Mouse (Mus musculus): ENCODE results near the gene Smad1.

Smad1 gene

DNA sequence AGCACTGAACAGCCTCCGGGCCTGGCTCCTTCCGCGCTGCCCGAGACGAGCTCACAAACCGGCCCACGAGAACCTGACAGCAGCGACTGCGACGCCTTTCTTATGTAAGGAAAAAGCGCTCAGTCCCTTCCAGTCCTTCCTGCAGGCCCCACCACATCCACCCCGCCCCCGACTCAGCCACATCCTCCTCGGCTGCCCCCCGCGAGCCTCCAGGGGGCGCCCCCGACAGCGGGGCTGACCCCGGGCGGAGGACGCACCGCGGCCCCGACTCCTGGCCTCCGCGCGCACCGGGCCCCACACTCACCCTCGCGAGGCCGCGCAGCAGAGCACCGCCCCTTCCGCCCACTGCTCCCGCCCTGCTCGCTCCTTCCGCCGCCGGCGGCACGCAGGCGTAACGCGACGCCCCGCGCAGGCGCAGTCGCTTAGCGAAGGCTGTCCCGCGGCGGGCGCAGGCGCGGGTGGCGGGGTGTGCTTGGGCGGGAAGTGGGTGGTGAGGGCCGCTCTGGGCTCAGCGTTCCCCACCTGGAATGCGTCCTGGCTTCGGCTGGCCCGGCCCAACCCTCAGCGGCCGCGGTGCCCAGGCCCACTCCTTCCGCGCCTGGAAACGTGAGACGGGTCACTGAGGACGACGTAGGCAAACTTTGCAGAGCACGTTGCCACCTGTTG is 104.6 kb downstream of the Smad1 start, which contains the start of gene Mmaa:
Gene Mmaa, minus strand, starts transcription at position 328 of the 666 bp plus-strand sequence.
- peak; percentile 97 to 98 for DNase-seq

DNA sequence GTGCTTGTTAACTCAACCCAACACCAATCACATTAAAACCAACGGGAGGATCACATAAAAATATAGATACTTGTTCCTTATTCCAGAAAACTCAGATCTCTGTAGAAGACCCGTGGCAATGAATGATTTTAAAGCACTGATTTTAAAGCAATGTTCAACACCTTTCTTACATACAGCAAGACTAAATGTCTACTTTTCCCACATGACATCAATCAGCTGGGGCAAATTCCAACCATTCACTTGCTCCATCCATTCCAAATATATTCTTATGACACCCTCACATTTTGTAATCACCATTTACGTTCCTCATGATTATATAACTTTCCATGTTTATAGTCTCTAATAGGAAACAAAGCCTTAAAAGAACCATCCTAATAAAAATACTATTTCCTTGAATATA is 105.5 kb downstream of the Smad1 start:
- no peak for DNase-seq

DNA sequence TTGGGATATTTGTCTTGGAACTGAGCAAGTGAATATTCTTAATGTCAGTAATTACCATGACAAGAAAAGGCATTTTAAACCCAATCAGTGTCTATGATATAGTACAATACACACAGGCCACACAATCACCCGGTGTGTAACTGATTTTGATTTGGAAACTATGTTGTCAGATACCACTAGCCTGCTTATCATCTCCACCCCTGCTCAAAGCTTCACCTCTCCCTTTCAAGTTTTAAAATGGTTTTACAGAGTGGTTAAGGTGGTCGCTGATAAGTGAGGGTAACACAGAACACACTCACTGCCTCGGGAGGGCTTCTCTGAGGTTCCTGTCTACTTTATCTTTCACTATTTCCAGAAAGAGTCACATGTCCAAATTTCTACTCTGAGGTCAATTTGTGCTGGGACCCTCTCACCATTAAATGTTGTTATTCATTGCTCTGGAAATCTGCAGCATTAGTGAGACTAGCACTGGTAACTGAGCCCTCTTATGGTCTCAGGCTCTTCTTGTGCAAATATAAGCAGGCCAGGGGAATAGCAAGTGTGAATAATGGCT is 106.5 kb downstream of the Smad1 start:
- no peak for DNase-seq

DNA sequence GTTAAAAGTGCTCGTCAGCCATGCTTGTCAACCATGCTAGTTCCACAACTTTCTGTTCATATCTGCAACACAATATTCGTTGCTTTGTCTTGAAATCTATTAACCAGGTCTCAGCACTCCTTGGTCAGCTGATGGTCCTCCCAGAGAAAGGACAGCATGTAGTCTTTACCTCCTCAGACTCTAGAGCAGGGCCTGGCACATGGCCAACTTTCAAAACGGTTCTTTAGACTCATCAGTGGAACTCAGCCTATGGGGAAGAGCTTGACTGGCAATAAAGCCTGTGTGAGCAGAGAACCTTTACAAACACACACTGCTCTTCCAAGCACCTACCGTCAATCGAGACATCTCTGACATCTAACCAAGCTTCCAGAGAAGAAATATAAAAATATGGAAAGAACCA is 109.7 kb downstream of the Smad1 start:
- no peak for DNase-seq

DNA sequence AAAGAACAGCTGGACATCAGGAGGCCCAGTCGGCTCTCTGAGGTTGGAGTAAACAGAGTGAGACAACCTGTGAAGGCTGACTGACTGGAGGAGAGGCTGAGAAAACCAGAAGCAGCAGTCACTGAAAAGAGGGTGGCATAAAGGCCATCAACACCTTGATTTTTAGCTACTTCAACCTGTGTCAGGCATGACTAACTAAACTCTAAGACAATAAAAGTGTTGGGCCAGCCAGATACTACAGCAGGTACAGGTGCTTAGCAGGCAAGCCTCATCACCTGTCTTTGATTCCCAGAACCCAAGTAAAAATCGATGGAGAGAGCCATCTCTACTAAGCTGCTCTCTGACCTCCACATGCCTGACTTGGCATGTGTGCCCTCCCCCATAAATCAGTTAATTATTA is 110.6 kb downstream of the Smad1 start:
- DNase-seq, result no peak
